In the genomic region with DNA sequence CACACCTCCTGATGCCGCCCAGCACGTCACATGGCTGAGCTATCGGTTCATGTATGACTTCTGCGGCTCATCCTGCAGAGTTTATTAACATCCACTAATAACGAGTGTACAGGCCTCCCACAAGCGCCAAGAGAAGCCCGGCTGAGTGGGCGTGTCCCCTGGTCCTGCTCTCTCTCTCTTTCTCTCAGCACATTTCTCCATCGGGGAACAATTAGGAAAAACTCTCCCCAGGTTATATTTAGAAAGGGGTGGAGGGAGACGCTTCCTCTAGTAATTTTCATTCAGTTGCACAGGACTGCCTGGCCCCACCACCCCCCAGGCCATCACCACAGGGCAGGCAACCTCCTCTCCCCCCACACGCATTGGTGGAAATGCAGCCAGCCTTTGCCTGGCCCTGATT, we compare ENCODE assay signal across 12 mouse cellular contexts.
A peak's percentile ranks its signal among the peaks of the same experiment; 100 is the strongest.
DNase-seq lines count a peak whose midpoint lies in the region; ATAC-seq and TF ChIP-seq lines count a peak whose summit lies in the region.
"Had no signal": no experiment of that assay in that cellular context is flagged by ENCODE, and none has a peak within 500 bp of the region (broad histone marks: within the 10 kb centered on the region; RNA-seq: fewer than 3 reads in every experiment).

No protein-coding gene starts in this region.

- H3K9ac ChIP-seq in lung, embryonic 15.5 days = no peak overlapping the region
- H3K9ac ChIP-seq in forebrain, postnatal 0 days = no peak overlapping the region
- H3K9ac ChIP-seq in midbrain, embryonic 15.5 days = no peak overlapping the region
- H3K9ac ChIP-seq: liver, embryonic 13.5 days had no signal

- TF ChIP-seq POLR2A in thymus, adult 2 months (IDR thresholded peaks at IDR 0.05; ENCODE audit: control insufficient read depth, extremely low read depth, insufficient read depth, low read length, poor library complexity) = no peak

- H3K9me3 ChIP-seq in lung, embryonic 15.5 days = no peaks in the 10 kb centered on the region
- no peaks in the 10 kb centered on the region for H3K9me3 ChIP-seq in forebrain, postnatal 0 days (ENCODE audit: low read length)
- no peaks in the 10 kb centered on the region for H3K9me3 ChIP-seq in midbrain, embryonic 15.5 days
- H3K9me3 ChIP-seq: liver, embryonic 13.5 days had no signal

- no peak overlapping the region for H3K4me2 ChIP-seq in lung, embryonic 15.5 days
- H3K4me2 ChIP-seq in forebrain, postnatal 0 days (ENCODE audit: low read depth) = 0 out of 2 replicates have a peak overlapping the region, but pooled peaks have one; percentile 1
- peak overlapping the region; percentile 22 for H3K4me2 ChIP-seq in midbrain, embryonic 15.5 days
- H3K4me2 ChIP-seq: liver, embryonic 13.5 days had no signal

- H3K36me3 ChIP-seq in lung, embryonic 15.5 days = no peaks in the 10 kb centered on the region
- H3K36me3 ChIP-seq in forebrain, postnatal 0 days (ENCODE audit: insufficient read depth) = no peaks in the 10 kb centered on the region
- H3K36me3 ChIP-seq in midbrain, embryonic 15.5 days (replicated peaks) = no peaks in the 10 kb centered on the region
- no peaks in the 10 kb centered on the region for H3K36me3 ChIP-seq in thymus, adult 2 months (ENCODE audit: control insufficient read depth, insufficient read depth, low read length)
- H3K36me3 ChIP-seq: liver, embryonic 13.5 days had no signal

- peak; percentile 29; the same call in 1 of the 2 replicates for ATAC-seq in lung, embryonic 15.5 days (ENCODE audit: borderline replicate concordance, extremely low read depth, low FRiP score, low TSS enrichment)
- peak; percentile 24; the same call in 1 of the 2 replicates for ATAC-seq in forebrain, postnatal 0 days
- ATAC-seq in midbrain, embryonic 15.5 days (replicated peaks) = peak; percentile 60; the same call in 1 of the 2 replicates
- ATAC-seq in monocyte, adult 5-6 weeks (replicated peaks; ENCODE audit: insufficient number of reproducible peaks, low FRiP score, low TSS enrichment, poor library complexity, severe bottlenecking) = no peak

- H3K4me3 ChIP-seq in gastrocnemius, adult 2 months = peak overlapping the region; percentile 17; the same call in 1 of the 2 replicates
- no peak overlapping the region for H3K4me3 ChIP-seq in lung, embryonic 15.5 days
- H3K4me3 ChIP-seq in forebrain, postnatal 0 days (ENCODE audit: low read depth, low read length) = no peak overlapping the region
- H3K4me3 ChIP-seq in midbrain, embryonic 15.5 days = no peak overlapping the region
- no peak overlapping the region for H3K4me3 ChIP-seq in thymus, adult 2 months (ENCODE audit: control insufficient read depth, insufficient read depth, low read length)
- H3K4me3 ChIP-seq: liver, embryonic 13.5 days had no signal

- no peaks in the 10 kb centered on the region for H3K27me3 ChIP-seq in lung, embryonic 15.5 days
- H3K27me3 ChIP-seq in forebrain, postnatal 0 days (ENCODE audit: insufficient read depth, low read length) = no peaks in the 10 kb centered on the region
- H3K27me3 ChIP-seq in midbrain, embryonic 15.5 days (replicated peaks) = no peaks in the 10 kb centered on the region
- no peaks in the 10 kb centered on the region for H3K27me3 ChIP-seq in thymus, adult 2 months (ENCODE audit: control insufficient read depth, insufficient read depth, low read length)
- H3K27me3 ChIP-seq: liver, embryonic 13.5 days had no signal

- H3K27ac ChIP-seq in gastrocnemius, adult 2 months = no peak overlapping the region
- H3K27ac ChIP-seq in lung, embryonic 15.5 days = no peak overlapping the region
- no peak overlapping the region for H3K27ac ChIP-seq in forebrain, postnatal 0 days (ENCODE audit: low read depth, low read length)
- peak overlapping the region; percentile 61 for H3K27ac ChIP-seq in midbrain, embryonic 15.5 days
- no peak overlapping the region for H3K27ac ChIP-seq in thymus, adult 2 months (ENCODE audit: control insufficient read depth, insufficient read depth, low read length)
- H3K27ac ChIP-seq: liver, embryonic 13.5 days had no signal

- WGBS in lung, embryonic 15.5 days = 56% methylated on average over 11 of the region's 11 CpGs
- 21% methylated on average over 11 of the region's 11 CpGs for WGBS in forebrain, postnatal 0 days
- 29% methylated on average over 11 of the region's 11 CpGs for WGBS in midbrain, embryonic 15.5 days
- 81% methylated on average over 11 of the region's 11 CpGs for WGBS in thymus, adult 2 months

- H3K4me1 ChIP-seq in lung, embryonic 15.5 days = peaks cover 27% of the 10 kb centered on the region
- peaks cover 4% of the 10 kb centered on the region; the same call in 1 of the 2 replicates for H3K4me1 ChIP-seq in forebrain, postnatal 0 days (ENCODE audit: insufficient read depth)
- peaks cover 26% of the 10 kb centered on the region for H3K4me1 ChIP-seq in midbrain, embryonic 15.5 days
- no peaks in the 10 kb centered on the region for H3K4me1 ChIP-seq in thymus, adult 2 months (replicated peaks; ENCODE audit: control insufficient read depth, insufficient read depth, low read length)
- H3K4me1 ChIP-seq: liver, embryonic 13.5 days had no signal

- DNase-seq in gastrocnemius, adult 2 months = no peak
- no peak for DNase-seq in gastrocnemius, adult 8-10 months (ENCODE audit: low spot score in 2 of 2)
- no peak for DNase-seq in lung, adult 18-20 months
- DNase-seq in forebrain, postnatal 0 days = no peak
- DNase-seq in thymus, adult 2 months = no peak
- DNase-seq: adrenal gland, postnatal 36 days; cerebellum, postnatal 14 days; gastrocnemius, postnatal 10 days; liver, embryonic 13.5 days had no signal

- intact Hi-C loops in gastrocnemius, adult 2 months (cut with DNase I) = loop anchor here (5.0 kb wide), 1 partner anchor 80 kb away; no protein-coding TSS in a partner anchor

- TF ChIP-seq CTCF in gastrocnemius, adult 2 months (IDR thresholded peaks at IDR 0.05) = no peak
- no peak for TF ChIP-seq CTCF in forebrain, postnatal 0 days (IDR thresholded peaks at IDR 0.05; ENCODE audit: low read depth)
- TF ChIP-seq CTCF in thymus, adult 2 months (IDR thresholded peaks at IDR 0.05; ENCODE audit: borderline replicate concordance, control insufficient read depth, extremely low read depth, insufficient read depth, low read length, poor library complexity) = no peak
